Mouse (Mus musculus) spleen, adult 2 months (tissue): ENCODE measurements around the gene Adgrg1.

ENCODE experiments used
- CTCF ChIP-seq: fragments of 200-500 bp; IDR thresholded peaks from 2 replicates; pipeline ENCODE4 v1.5.1; 2011; ENCODE audit warnings: mild to moderate bottlenecking, inconsistent platforms; ENCODE audit not compliant: insufficient read depth, insufficient read length, insufficient replicate concordance; ENCODE audit errors: extremely low read depth
- POLR2A ChIP-seq: fragments of 200-500 bp; IDR thresholded peaks from 2 replicates; pipeline ENCODE4 v1.6.1; 2011; ENCODE audit warnings: low read depth, low read length, inconsistent platforms

DNA sequence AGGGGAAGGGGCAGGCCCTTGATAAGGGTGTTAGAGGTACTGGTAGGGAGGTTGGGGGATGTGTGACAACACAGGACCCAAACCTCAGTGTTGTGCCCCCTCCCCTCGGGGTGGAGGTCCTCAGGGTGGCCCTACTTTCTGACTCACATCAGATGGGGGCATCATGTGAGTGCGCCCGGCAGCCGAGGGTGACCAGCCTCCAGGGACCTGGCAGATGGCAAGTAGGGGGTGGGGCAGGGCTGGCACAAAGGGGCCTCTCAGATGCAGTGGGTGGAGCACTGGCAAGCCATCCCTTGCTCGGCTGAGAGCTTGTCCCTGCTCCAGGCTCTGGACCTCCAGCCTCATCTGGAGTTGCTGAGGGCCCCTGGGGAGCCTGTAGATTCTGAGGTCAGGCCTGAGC, 12.1 kb downstream of the Adgrg1 start:
- no peak for TF ChIP-seq POLR2A
- no peak for TF ChIP-seq CTCF
